Mouse (Mus musculus) midbrain, embryonic 10.5 days (tissue): ENCODE measurements around the gene Appbp2. TPM values are rescaled to one million over a fixed set of nuclear protein-coding genes. Genes with fewer than 3 reads are reported as not detected.
A peak's percentile ranks its signal among the peaks of the same experiment; 100 is the strongest.

Source experiments
- DNase-seq: peaks from one replicate; pipeline ENCODE4 v3.0.0-alpha.2; 2017; ENCODE audit warnings: low spot score
- H3K27ac ChIP-seq: fragments of 300-500 bp; sonication (generic); replicated peaks from 2 replicates; pipeline ENCODE4 v1.5.1; 2016; ENCODE audit warnings: mild to moderate bottlenecking
- H3K27me3 ChIP-seq: fragments of 300-500 bp; sonication (generic); 2 replicates; pipeline ENCODE4 v1.6.1; 2016; ENCODE audit warnings: low read depth, mild to moderate bottlenecking; ENCODE audit not compliant: poor library complexity, severe bottlenecking
- H3K36me3 ChIP-seq: fragments of 300-500 bp; sonication (generic); 2 replicates; pipeline ENCODE4 v1.6.1; 2016; ENCODE audit warnings: mild to moderate bottlenecking, moderate library complexity
- H3K4me1 ChIP-seq: fragments of 300-500 bp; sonication (generic); 2 replicates; pipeline ENCODE4 v1.6.1; 2016
- H3K4me3 ChIP-seq: fragments of 300-500 bp; sonication (generic); 2 replicates; pipeline ENCODE4 v1.5.1; 2016; ENCODE audit warnings: mild to moderate bottlenecking, moderate library complexity
- H3K9me3 ChIP-seq: fragments of 300-500 bp; sonication (generic); replicated peaks from 2 replicates; pipeline ENCODE4 v1.6.1; 2016; ENCODE audit warnings: mild to moderate bottlenecking
- WGBS: fragments of 180-500 bp; shearing (Covaris S2); methylation state at CpG from one replicate; pipeline ENCODE4 v1.1.7; 2016; 5-methylcytosine and 5-hydroxymethylcytosine counted together
- polyA plus RNA-seq: library from polyadenylated mRNA; unstranded; fragments of >200 nt; fragmentation: Nextera tagmentation; extraction: Ambion mirVana; gene quantifications from 2 replicates; pipeline ENCODE4 v1.2.1, GENCODE M21; 2016

Appbp2 gene
- polyA plus RNA-seq, 1 experiment from 2014 or later: 46.0 TPM

DNA sequence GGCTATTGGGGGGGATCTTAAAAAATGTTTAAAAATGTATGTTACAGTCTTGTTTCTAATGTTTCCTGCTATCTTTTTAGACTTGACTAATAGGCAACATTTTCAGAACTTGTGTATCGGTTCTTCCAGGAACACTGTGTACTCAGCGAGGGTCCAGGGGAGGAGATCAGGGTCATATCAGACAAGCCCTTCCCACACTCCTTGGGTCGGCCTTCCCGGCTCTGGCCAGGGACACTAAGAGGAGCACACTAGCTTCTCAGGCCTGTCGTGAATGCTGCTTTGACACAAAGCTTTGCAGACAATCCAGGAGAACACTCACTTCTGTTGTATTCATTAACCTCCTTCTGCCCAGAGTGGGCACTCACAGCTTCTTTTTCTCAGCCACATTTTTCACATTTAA lies 18.1 kb upstream of the Appbp2 start:
- Histone ChIP-seq H3K9me3 (no peaks in the 10 kb centered on the region), H3K4me1 (no peaks in the 10 kb centered on the region), H3K27ac (no peak overlapping the region), H3K36me3 (no peaks in the 10 kb centered on the region), H3K4me3 (no peak overlapping the region), H3K27me3 (no peaks in the 10 kb centered on the region)
- WGBS: 83% methylated on average over 5 of the region's 5 CpGs
- no peak for DNase-seq

GRCm38 (mm10) chr11:85251955-85252354 lies 17.0 kb upstream of the Appbp2 start:
- H3K9me3 ChIP-seq: no peaks in the 10 kb centered on the region
- H3K4me1 ChIP-seq: no peaks in the 10 kb centered on the region
- no peak overlapping the region for H3K4me3 ChIP-seq
- no peaks in the 10 kb centered on the region for H3K36me3 ChIP-seq
- 89% methylated on average over 5 of the region's 5 CpGs for WGBS
- H3K27me3 ChIP-seq: no peaks in the 10 kb centered on the region
- no peak for DNase-seq
- H3K27ac ChIP-seq: no peak overlapping the region

DNA sequence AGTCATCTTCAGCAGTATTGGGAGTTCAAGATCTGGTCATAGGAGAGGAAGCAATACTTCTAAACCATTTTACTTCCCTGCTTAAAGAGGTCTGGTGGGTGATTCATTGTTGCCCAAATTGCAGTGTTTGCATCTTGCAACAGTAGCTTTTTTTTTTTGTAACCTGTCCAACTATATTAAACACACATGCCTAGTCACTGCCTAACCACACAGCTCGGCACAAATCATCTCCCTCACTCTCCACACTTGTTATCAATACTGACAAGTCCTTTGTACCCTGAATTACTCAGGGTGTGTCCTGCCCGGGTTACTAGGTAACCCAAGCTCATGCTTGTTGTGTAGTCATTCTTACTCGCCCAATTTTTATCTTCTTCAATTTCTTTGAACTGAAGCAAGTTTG lies 15.5 kb upstream of the Appbp2 start:
- Histone ChIP-seq H3K27ac (no peak overlapping the region), H3K4me3 (no peak overlapping the region), H3K4me1 (no peaks in the 10 kb centered on the region), H3K9me3 (no peaks in the 10 kb centered on the region), H3K27me3 (no peaks in the 10 kb centered on the region), H3K36me3 (no peaks in the 10 kb centered on the region)
- no peak for DNase-seq
- WGBS: 74% methylated on average over 3 of the region's 3 CpGs

DNA sequence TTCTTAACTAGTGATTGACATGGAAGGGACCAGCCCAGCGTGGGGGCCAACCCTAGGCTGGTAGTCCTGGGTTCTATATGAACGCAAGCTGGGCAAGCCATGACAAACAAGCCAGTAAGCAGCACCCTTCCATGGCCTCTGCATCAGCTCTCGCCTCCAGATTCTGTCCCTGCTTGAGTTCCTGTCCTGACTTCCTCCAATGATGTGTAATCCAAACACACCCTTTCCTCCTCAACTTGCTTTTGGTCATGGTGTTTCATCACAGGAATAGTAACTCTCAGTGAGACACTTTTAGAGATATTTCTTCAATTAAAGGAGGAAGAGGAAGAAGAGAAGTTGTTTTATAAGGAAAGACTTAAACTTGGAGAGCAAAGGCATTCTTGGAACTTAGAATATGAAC lies 14.4 kb upstream of the Appbp2 start:
- Histone ChIP-seq H3K27me3 (no peaks in the 10 kb centered on the region), H3K4me1 (no peaks in the 10 kb centered on the region), H3K27ac (no peak overlapping the region), H3K9me3 (no peaks in the 10 kb centered on the region), H3K36me3 (no peaks in the 10 kb centered on the region), H3K4me3 (no peak overlapping the region)
- WGBS: 81% methylated on average over 3 of the region's 3 CpGs
- no peak for DNase-seq

- no peaks in the 10 kb centered on the region for H3K27me3 ChIP-seq
- 96% methylated on average over 2 of the region's 2 CpGs for WGBS
- no peaks in the 10 kb centered on the region for H3K9me3 ChIP-seq
- no peaks in the 10 kb centered on the region; the same call in 1 of the 2 replicates for H3K4me1 ChIP-seq
- no peak for DNase-seq
- H3K36me3 ChIP-seq: no peaks in the 10 kb centered on the region
- H3K4me3 ChIP-seq: no peak overlapping the region
- H3K27ac ChIP-seq: no peak overlapping the region
Measured at GRCm38 (mm10) chr11:85248151-85248550, 13.2 kb upstream of the Appbp2 start.

DNA sequence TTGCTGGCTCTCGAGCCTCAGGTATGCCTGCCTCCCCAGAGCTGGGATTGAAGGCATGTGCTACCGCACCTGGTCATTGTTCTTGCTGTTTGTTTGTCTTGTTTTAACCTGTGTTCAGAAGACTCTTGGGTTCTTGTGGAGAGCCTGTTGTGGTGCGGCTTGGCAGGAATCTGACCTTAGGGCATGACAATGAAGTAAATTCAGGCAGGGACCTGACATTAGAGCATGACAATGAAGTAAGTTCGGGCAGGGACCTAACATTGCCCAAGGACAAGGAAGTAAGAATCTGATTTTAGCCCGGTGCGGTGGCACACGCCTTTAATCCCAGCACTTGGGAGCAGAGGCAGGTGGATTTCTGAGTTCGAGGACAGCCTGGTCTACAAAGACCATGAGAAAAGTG lies 6.3 kb upstream of the Appbp2 start:
- Histone ChIP-seq H3K27me3 (no peaks in the 10 kb centered on the region), H3K4me1 (no peaks in the 10 kb centered on the region; the same call in 1 of the 2 replicates), H3K36me3 (0 out of 2 replicates have a peak, but pooled peaks cover 6% of the 10 kb centered on the region), H3K27ac (no peak overlapping the region), H3K9me3 (no peaks in the 10 kb centered on the region), H3K4me3 (no peak overlapping the region)
- no peak for DNase-seq
- 91% methylated on average over 8 of the region's 8 CpGs for WGBS

- Histone ChIP-seq H3K4me3 (no peak overlapping the region), H3K9me3 (no peaks in the 10 kb centered on the region)
- WGBS: 91% methylated on average over 3 of the region's 3 CpGs
Measured at GRCm38 (mm10) chr11:85240211-85240610, 5.3 kb upstream of the Appbp2 start.

DNA sequence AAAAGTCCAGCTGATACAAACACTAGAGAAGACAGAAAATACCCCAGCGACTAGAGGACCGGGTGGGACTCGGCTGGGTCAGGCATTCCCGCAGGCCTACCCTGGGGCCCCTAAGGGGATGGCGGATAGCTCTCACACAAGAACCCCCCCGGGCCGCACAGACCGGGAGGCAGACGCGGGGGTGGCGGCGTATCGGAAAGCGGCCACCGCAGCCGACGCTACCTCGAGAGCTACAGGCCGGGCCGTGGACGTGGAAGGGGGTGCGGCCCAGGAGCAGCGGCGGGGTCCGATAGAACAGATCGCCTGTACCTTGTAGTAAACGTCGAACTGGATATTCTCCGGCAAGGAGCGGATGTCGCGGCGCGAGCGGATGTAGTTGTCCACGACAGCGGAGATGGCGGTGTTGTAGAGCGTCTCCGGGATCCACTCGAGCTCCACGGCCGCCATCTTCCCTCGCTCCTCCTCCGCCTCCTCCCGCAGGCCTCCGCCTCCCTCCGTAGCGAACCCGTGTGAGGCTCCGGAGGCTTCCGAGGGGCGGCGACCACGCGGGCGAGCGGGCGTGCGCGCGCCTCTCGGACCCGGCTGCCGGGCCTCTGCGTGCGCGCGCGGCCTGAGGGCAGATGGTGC lies 454 bp downstream of the Appbp2 start:
- Histone ChIP-seq H3K9me3 (no peaks in the 10 kb centered on the region), H3K36me3 (peaks cover 40% of the 10 kb centered on the region), H3K4me1 (peaks cover 16% of the 10 kb centered on the region), H3K27me3 (no peaks in the 10 kb centered on the region), H3K4me3 (peak overlapping the region; percentile 86), H3K27ac (peak overlapping the region; percentile 99)
- DNase-seq: no peak
- WGBS: under 1% methylated on average over 70 of the region's 70 CpGs

More at GRCm38 (mm10) chr11:85240211-85240610, 5.3 kb upstream of the Appbp2 start:
- DNase-seq: no peak
- no peaks in the 10 kb centered on the region for H3K27me3 ChIP-seq
- 0 out of 2 replicates have a peak, but pooled peaks cover 6% of the 10 kb centered on the region for H3K36me3 ChIP-seq
- peaks cover 4% of the 10 kb centered on the region; the same call in 1 of the 2 replicates for H3K4me1 ChIP-seq
- no peak overlapping the region for H3K27ac ChIP-seq

- Histone ChIP-seq H3K36me3 (peaks cover 43% of the 10 kb centered on the region), H3K4me3 (peak overlapping the region; percentile 86), H3K9me3 (no peaks in the 10 kb centered on the region), H3K27me3 (no peaks in the 10 kb centered on the region), H3K27ac (peak overlapping the region; percentile 99), H3K4me1 (peaks cover 16% of the 10 kb centered on the region)
- WGBS: 26% methylated on average over 9 of the region's 9 CpGs
- DNase-seq: no peak
Measured at GRCm38 (mm10) chr11:85233676-85234210, 1.2 kb downstream of the Appbp2 start.

GRCm38 (mm10) chr11:85223248-85223647 lies 11.7 kb downstream of the Appbp2 start:
- DNase-seq: no peak
- Histone ChIP-seq H3K27ac (no peak overlapping the region), H3K36me3 (peaks cover 55% of the 10 kb centered on the region), H3K4me3 (no peak overlapping the region), H3K4me1 (no peaks in the 10 kb centered on the region), H3K27me3 (no peaks in the 10 kb centered on the region), H3K9me3 (peaks cover 5% of the 10 kb centered on the region; the same call in 1 of the 2 replicates)
- 99% methylated on average over 3 of the region's 3 CpGs for WGBS

DNA sequence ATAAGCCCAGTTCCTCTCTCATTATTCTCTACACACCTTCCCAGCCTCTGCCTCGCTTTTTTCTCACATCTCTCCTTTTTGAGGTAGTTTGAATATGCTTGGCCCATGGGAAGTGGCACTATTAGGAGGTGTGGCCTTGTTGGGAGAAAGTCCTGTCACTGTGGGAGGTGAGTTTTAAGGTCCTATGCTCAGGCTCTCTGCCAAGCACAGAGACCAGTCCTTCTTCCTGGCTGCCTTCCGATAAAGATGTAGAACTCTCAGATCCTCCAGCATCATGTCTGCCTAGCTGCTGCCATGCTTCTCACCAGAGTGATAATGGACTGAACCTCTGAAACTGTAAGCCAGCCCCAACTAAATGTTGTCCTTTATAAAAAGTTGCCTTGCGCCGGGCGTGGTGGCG lies 12.4 kb downstream of the Appbp2 start:
- no peak overlapping the region for H3K27ac ChIP-seq

GRCm38 (mm10) chr11:85219014-85219413 lies 15.9 kb downstream of the Appbp2 start:
- 96% methylated on average over 3 of the region's 3 CpGs for WGBS
- no peak for DNase-seq
- Histone ChIP-seq H3K4me3 (no peak overlapping the region), H3K4me1 (no peaks in the 10 kb centered on the region), H3K9me3 (no peaks in the 10 kb centered on the region), H3K27me3 (no peaks in the 10 kb centered on the region), H3K36me3 (peaks cover 44% of the 10 kb centered on the region), H3K27ac (no peak overlapping the region)

More for the DNA sequence above, 12.4 kb downstream of the Appbp2 start:
- Histone ChIP-seq H3K9me3 (peaks cover 5% of the 10 kb centered on the region; the same call in 1 of the 2 replicates), H3K4me1 (no peaks in the 10 kb centered on the region), H3K36me3 (peaks cover 54% of the 10 kb centered on the region), H3K27me3 (no peaks in the 10 kb centered on the region), H3K4me3 (no peak overlapping the region)
- 97% methylated on average over 6 of the region's 6 CpGs for WGBS
- DNase-seq: no peak

DNA sequence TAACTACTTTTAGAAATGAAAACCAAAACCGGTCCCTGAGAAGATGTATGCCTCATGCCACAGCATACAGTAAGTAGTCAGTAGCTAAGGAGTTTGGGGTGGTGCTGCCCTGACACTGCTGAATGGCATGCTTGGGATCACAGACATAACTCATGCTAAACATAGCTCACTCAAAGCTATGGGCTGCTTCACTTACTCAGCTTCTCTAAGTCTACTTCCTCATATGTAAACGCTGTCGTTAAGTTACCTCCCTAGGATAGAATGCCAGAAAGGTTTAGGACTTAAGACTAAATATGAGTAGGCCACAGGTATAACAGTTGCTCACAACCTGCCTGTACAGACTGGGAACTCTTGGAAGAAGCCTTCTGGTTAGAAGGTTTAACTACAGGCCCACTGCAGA lies 20.3 kb downstream of the Appbp2 start:
- WGBS: 96% methylated on average over 3 of the region's 3 CpGs
- Histone ChIP-seq H3K27me3 (no peaks in the 10 kb centered on the region), H3K36me3 (peaks cover 66% of the 10 kb centered on the region)

More for the DNA sequence above, 20.3 kb downstream of the Appbp2 start:
- Histone ChIP-seq H3K4me1 (no peaks in the 10 kb centered on the region), H3K27ac (no peak overlapping the region), H3K9me3 (no peaks in the 10 kb centered on the region), H3K4me3 (no peak overlapping the region)
- no peak for DNase-seq
